Mouse (Mus musculus): ENCODE data around the gene Gm9767.

Gm9767 gene

GRCm38 (mm10) chr10:26077671-26078481 lies at the start of gene Gm9767:
Gene Gm9767 (plus strand): TSS chr10:26078255.
- DNase-seq (ENCODE audit: low spot score in 2 of 2): peak in 1 of 2 experiments; percentile 60

GRCm38 (mm10) chr10:26034931-26035330 lies 43.1 kb upstream of the Gm9767 start:
- DNase-seq (ENCODE audit: low spot score in 2 of 2): no peak

GRCm38 (mm10) chr10:26051177-26051576 lies 26.9 kb upstream of the Gm9767 start:
- DNase-seq (ENCODE audit: low spot score in 2 of 2): no peak

- no peak for DNase-seq (ENCODE audit: low spot score in 2 of 2)
Measured at GRCm38 (mm10) chr10:26059662-26060307, 18.3 kb upstream of the Gm9767 start.

- DNase-seq (ENCODE audit: low spot score in 2 of 2): no peak
Measured at GRCm38 (mm10) chr10:26063071-26063470, 15.0 kb upstream of the Gm9767 start.

- no peak for DNase-seq (ENCODE audit: low spot score in 2 of 2)
Measured at GRCm38 (mm10) chr10:26071986-26072385, 6.1 kb upstream of the Gm9767 start.

- DNase-seq (ENCODE audit: low spot score in 2 of 2): no peak
Measured at GRCm38 (mm10) chr10:26076949-26077348, 1.1 kb upstream of the Gm9767 start.

- peak in 1 of 2 experiments; percentile 57 for DNase-seq (ENCODE audit: low spot score in 2 of 2)
Measured at GRCm38 (mm10) chr10:26078521-26079142, 577 bp downstream of the Gm9767 start, which contains the start of gene Tmem200a. Gene Tmem200a (minus strand): TSS chr10:26079052.

GRCm38 (mm10) chr10:26079678-26080077 lies 1.6 kb downstream of the Gm9767 start:
- no peak for DNase-seq (ENCODE audit: low spot score in 2 of 2)

- DNase-seq (ENCODE audit: low spot score in 2 of 2): no peak
Measured at GRCm38 (mm10) chr10:26082081-26082480, 4.0 kb downstream of the Gm9767 start.

- no peak for DNase-seq (ENCODE audit: low spot score in 2 of 2)
Measured at GRCm38 (mm10) chr10:26103330-26103982, 25.4 kb downstream of the Gm9767 start.

- DNase-seq (ENCODE audit: low spot score in 2 of 2): no peak
Measured at GRCm38 (mm10) chr10:26114409-26114808, 36.4 kb downstream of the Gm9767 start.

- DNase-seq (ENCODE audit: low spot score in 2 of 2): no peak
Measured at GRCm38 (mm10) chr10:26119067-26119821, 41.2 kb downstream of the Gm9767 start.

GRCm38 (mm10) chr10:26119822-26120183 lies 41.7 kb downstream of the Gm9767 start:
- DNase-seq (ENCODE audit: low spot score in 2 of 2): no peak
